8 mouse cellular contexts compared by ENCODE assay signal in genomic region chr13:95890851-95891471, GRCm38 (mm10). TPM values are rescaled to one million over a fixed set of nuclear protein-coding genes. Genes with fewer than 3 reads are reported as not detected.
DNase-seq lines count a peak whose midpoint lies in the region; ATAC-seq lines count a peak whose summit lies in the region.

No protein-coding gene starts in this region.

- H3K4me3 ChIP-seq in embryonic facial prominence, embryonic 10.5 days, result peak overlapping the region; percentile 86
- H3K4me3 ChIP-seq in heart, embryonic 13.5 days, result peak overlapping the region; percentile 65
- H3K4me3 ChIP-seq in kidney, embryonic 16.5 days (ENCODE audit: low read length), result peak overlapping the region; percentile 78

- H3K36me3 ChIP-seq in embryonic facial prominence, embryonic 10.5 days (replicated peaks), result no peaks in the 10 kb centered on the region
- no peaks in the 10 kb centered on the region for H3K36me3 ChIP-seq in heart, embryonic 13.5 days
- H3K36me3 ChIP-seq in kidney, embryonic 16.5 days (ENCODE audit: insufficient read depth, low read length), result no peaks in the 10 kb centered on the region

- peak; percentile 28 for ATAC-seq in CD4-positive, CD25-positive, alpha-beta regulatory T cell, adult 4 months
- ATAC-seq in heart, embryonic 13.5 days (ENCODE audit: extremely low read depth, insufficient number of reproducible peaks, low FRiP score, low TSS enrichment), result no peak
- ATAC-seq in kidney, embryonic 16.5 days (ENCODE audit: low FRiP score, low TSS enrichment), result peak; percentile 66

- under 1% methylated on average over 33 of the region's 33 CpGs for WGBS in embryonic facial prominence, embryonic 10.5 days
- WGBS in heart, embryonic 13.5 days, result under 1% methylated on average over 33 of the region's 33 CpGs
- under 1% methylated on average over 33 of the region's 33 CpGs for WGBS in kidney, embryonic 16.5 days

- H3K27ac ChIP-seq in embryonic facial prominence, embryonic 10.5 days (replicated peaks), result peak overlapping the region; percentile 94
- H3K27ac ChIP-seq in heart, embryonic 13.5 days (replicated peaks), result 0 out of 2 replicates have a peak overlapping the region, but pooled peaks have one; percentile 28
- peak overlapping the region; percentile 13; the same call in 1 of the 2 replicates for H3K27ac ChIP-seq in kidney, embryonic 16.5 days (ENCODE audit: low read length)

- H3K9me3 ChIP-seq in embryonic facial prominence, embryonic 10.5 days, result no peaks in the 10 kb centered on the region
- no peaks in the 10 kb centered on the region for H3K9me3 ChIP-seq in heart, embryonic 13.5 days
- no peaks in the 10 kb centered on the region for H3K9me3 ChIP-seq in kidney, embryonic 16.5 days (ENCODE audit: low read length)

- peak overlapping the region; percentile 100 for H3K4me2 ChIP-seq in heart, embryonic 13.5 days
- peak overlapping the region; percentile 97 for H3K4me2 ChIP-seq in kidney, embryonic 16.5 days (replicated peaks; ENCODE audit: low read depth, low read length)

- H3K27me3 ChIP-seq in embryonic facial prominence, embryonic 10.5 days (replicated peaks; ENCODE audit: low read depth, poor library complexity, severe bottlenecking), result peaks cover 6% of the 10 kb centered on the region; the same call in 1 of the 2 replicates
- H3K27me3 ChIP-seq in heart, embryonic 13.5 days (replicated peaks), result peaks cover 19% of the 10 kb centered on the region
- no peaks in the 10 kb centered on the region for H3K27me3 ChIP-seq in kidney, embryonic 16.5 days (ENCODE audit: insufficient read depth, low read length)

- peak overlapping the region; percentile 83 for H3K9ac ChIP-seq in heart, embryonic 13.5 days
- H3K9ac ChIP-seq in kidney, embryonic 16.5 days (replicated peaks; ENCODE audit: low read length), result peak overlapping the region; percentile 79

- peak; percentile 83 to 92 for DNase-seq in adrenal gland, adult (ENCODE audit: inconsistent age in 2 of 2, low spot score in 1 of 2)
- peak; percentile 82 for DNase-seq in embryonic facial prominence, embryonic 10.5 days (ENCODE audit: low spot score)
- peak; percentile 29 for DNase-seq in lung, postnatal 10 days
- peak; percentile 35 for DNase-seq in ovary, postnatal 14 days (ENCODE audit: low spot score)
- peak; percentile 89 for DNase-seq in thymus, postnatal 4 days

- peaks cover 50% of the 10 kb centered on the region for H3K4me1 ChIP-seq in embryonic facial prominence, embryonic 10.5 days
- peaks cover 19% of the 10 kb centered on the region for H3K4me1 ChIP-seq in heart, embryonic 13.5 days
- H3K4me1 ChIP-seq in kidney, embryonic 16.5 days (ENCODE audit: insufficient read depth, low read length), result peaks cover 15% of the 10 kb centered on the region

RNA-seq across cellular contexts. Expression of gene Iqgap2, which starts 0.8 kb away (rescaled TPM):
- polyA plus RNA-seq in CD4-positive, CD25-positive, alpha-beta regulatory T cell, adult 4 months (2017; shearing (Covaris generic)), result 10 to 100 TPM; 14.2 to 14.7 TPM
- 11.0 and 11.1 TPM in 2 replicates for polyA plus RNA-seq in embryonic facial prominence, embryonic 10.5 days (2016; fragmentation: Nextera tagmentation; extraction: Ambion mirVana)
- 3.6 and 4.5 TPM in 2 replicates for polyA plus RNA-seq in heart, embryonic 13.5 days (2015; fragmentation: Nextera tagmentation; extraction: Ambion mirVana)
- 10.5 and 11.2 TPM in 2 replicates for polyA plus RNA-seq in kidney, embryonic 16.5 days (2015; fragmentation: Nextera tagmentation; extraction: Ambion mirVana)

Comparison
In these comparisons a context has a peak if more than half of its experiments do, and no peak if none do; other contexts are left out.
1. DNase-seq: peak in every context shown above with its lines; median percentile 89 in thymus, postnatal 4 days; 88 in adrenal gland, adult; 82 in embryonic facial prominence, embryonic 10.5 days; 35 in ovary, postnatal 14 days; 29 in lung, postnatal 10 days.
2. H3K27ac ChIP-seq: peak in every context shown above with its lines; median percentile 94 in embryonic facial prominence, embryonic 10.5 days; 28 in heart, embryonic 13.5 days; 13 in kidney, embryonic 16.5 days.